In genomic region chr14:34568626-34569025, GRCm38 (mm10) we compare ENCODE assay signal across 22 mouse cellular contexts. TPM values are rescaled to one million over a fixed set of nuclear protein-coding genes. Genes with fewer than 3 reads are reported as not detected.
DNase-seq lines count a peak whose midpoint lies in the region; ATAC-seq lines count a peak whose summit lies in the region.
"Had no signal": no experiment of that assay in that cellular context is flagged by ENCODE, and none has a peak within 500 bp of the region (broad histone marks: within the 10 kb centered on the region; RNA-seq: fewer than 3 reads in every experiment).

No protein-coding gene starts in this region.

- 61% methylated on average over 4 of the region's 4 CpGs for WGBS in heart, embryonic 10.5 days
- WGBS in heart, embryonic 14.5 days, result 56% methylated on average over 4 of the region's 4 CpGs
- WGBS in embryonic facial prominence, embryonic 10.5 days, result 75% methylated on average over 4 of the region's 4 CpGs
- 57% methylated on average over 4 of the region's 4 CpGs for WGBS in heart, embryonic 16.5 days

- no peak overlapping the region for H3K4me2 ChIP-seq in heart, embryonic 14.5 days (ENCODE audit: low read length)
- no peak overlapping the region for H3K4me2 ChIP-seq in heart, embryonic 16.5 days (ENCODE audit: low read depth, low read length)

- H3K27ac ChIP-seq in heart, embryonic 10.5 days, result peak overlapping the region; percentile 72; the same call in 1 of the 2 replicates
- H3K27ac ChIP-seq in heart, embryonic 14.5 days (replicated peaks in 1 of 2; ENCODE audit: control insufficient read depth in 1 of 2, insufficient read depth in 1 of 2, low read depth in 2 of 2, low read length in 2 of 2), result peak overlapping the region; percentile 1 to 70; a peak in 2 of 4 replicates
- peak overlapping the region; percentile 35; the same call in 1 of the 2 replicates for H3K27ac ChIP-seq in embryonic facial prominence, embryonic 10.5 days (replicated peaks)
- H3K27ac ChIP-seq in heart, embryonic 16.5 days (ENCODE audit: low read length), result peak overlapping the region; percentile 81
- H3K27ac ChIP-seq: hindbrain, embryonic 10.5 days; hindbrain, embryonic 14.5 days; intestine, embryonic 15.5 days; kidney, embryonic 15.5 days had no signal

- H3K9ac ChIP-seq in heart, embryonic 14.5 days (ENCODE audit: low read length), result peak overlapping the region; percentile 64
- H3K9ac ChIP-seq in heart, embryonic 16.5 days (ENCODE audit: low read length), result peak overlapping the region; percentile 26; the same call in 1 of the 2 replicates
- H3K9ac ChIP-seq: hindbrain, embryonic 14.5 days; intestine, embryonic 15.5 days; kidney, embryonic 15.5 days had no signal

- H3K9me3 ChIP-seq in heart, embryonic 10.5 days, result no peaks in the 10 kb centered on the region
- H3K9me3 ChIP-seq in heart, embryonic 14.5 days (ENCODE audit: control insufficient read depth, low read length), result no peaks in the 10 kb centered on the region
- no peaks in the 10 kb centered on the region for H3K9me3 ChIP-seq in embryonic facial prominence, embryonic 10.5 days
- no peaks in the 10 kb centered on the region for H3K9me3 ChIP-seq in heart, embryonic 16.5 days (replicated peaks; ENCODE audit: control insufficient read depth, low read length)
- H3K9me3 ChIP-seq: hindbrain, embryonic 10.5 days; intestine, embryonic 15.5 days; kidney, embryonic 15.5 days had no signal

- H3K4me1 ChIP-seq in heart, embryonic 10.5 days, result peaks cover 81% of the 10 kb centered on the region
- H3K4me1 ChIP-seq in heart, embryonic 14.5 days (ENCODE audit: control insufficient read depth in 2 of 2, insufficient read depth in 2 of 2, low read length in 2 of 2), result peaks cover 74 to 94% of the 10 kb centered on the region in 2 experiments
- peaks cover 34% of the 10 kb centered on the region for H3K4me1 ChIP-seq in embryonic facial prominence, embryonic 10.5 days
- H3K4me1 ChIP-seq in heart, embryonic 16.5 days (ENCODE audit: control insufficient read depth, insufficient read depth, low read length), result peaks cover 84% of the 10 kb centered on the region

- no peak for ATAC-seq in heart, embryonic 14.5 days (ENCODE audit: insufficient number of reproducible peaks, insufficient read depth, low FRiP score, low read depth)
- no peak for ATAC-seq in heart, embryonic 16.5 days (replicated peaks; ENCODE audit: extremely low read depth, insufficient read depth, low FRiP score)
- ATAC-seq: forebrain, embryonic 14.5 days; intestine, embryonic 15.5 days had no signal

- no peaks in the 10 kb centered on the region for H3K27me3 ChIP-seq in heart, embryonic 10.5 days (ENCODE audit: insufficient read depth, poor library complexity, severe bottlenecking)
- H3K27me3 ChIP-seq in heart, embryonic 14.5 days (ENCODE audit: control insufficient read depth, insufficient read depth, low read length), result no peaks in the 10 kb centered on the region
- peaks cover 15% of the 10 kb centered on the region for H3K27me3 ChIP-seq in embryonic facial prominence, embryonic 10.5 days (replicated peaks; ENCODE audit: low read depth, poor library complexity, severe bottlenecking)
- H3K27me3 ChIP-seq in heart, embryonic 16.5 days (ENCODE audit: control insufficient read depth, insufficient read depth, low read length), result no peaks in the 10 kb centered on the region
- H3K27me3 ChIP-seq: intestine, embryonic 15.5 days had no signal

- peaks cover 2% of the 10 kb centered on the region; the same call in 1 of the 2 replicates for H3K36me3 ChIP-seq in heart, embryonic 10.5 days
- H3K36me3 ChIP-seq in heart, embryonic 14.5 days (ENCODE audit: control insufficient read depth, insufficient read depth, low read length), result peaks cover 20% of the 10 kb centered on the region
- no peaks in the 10 kb centered on the region for H3K36me3 ChIP-seq in embryonic facial prominence, embryonic 10.5 days (replicated peaks)
- H3K36me3 ChIP-seq in heart, embryonic 16.5 days (ENCODE audit: control insufficient read depth, insufficient read depth), result no peaks in the 10 kb centered on the region
- H3K36me3 ChIP-seq: hindbrain, embryonic 10.5 days; intestine, embryonic 15.5 days; kidney, embryonic 15.5 days had no signal

- DNase-seq in heart, embryonic 10.5 days (ENCODE audit: low spot score), result no peak
- DNase-seq in heart, postnatal 10 days, result no peak
- no peak for DNase-seq in heart, postnatal 36 days
- DNase-seq in embryonic facial prominence, embryonic 10.5 days (ENCODE audit: low spot score), result no peak
- no peak for DNase-seq in left cerebral cortex, adult 8-10 months (ENCODE audit: low spot score in 2 of 2)
- DNase-seq: adrenal gland, adult 2 months; adrenal gland, postnatal 25 days; cerebellum, adult 18-20 months; cerebellum, adult 9-11 months; cerebellum, postnatal 36 days; gastrocnemius, postnatal 10 days; kidney, adult 18-20 months had no signal

- no peak overlapping the region for H3K4me3 ChIP-seq in heart, embryonic 10.5 days
- H3K4me3 ChIP-seq in heart, embryonic 14.5 days (ENCODE audit: control insufficient read depth in 1 of 2, insufficient read depth in 1 of 2, low read depth in 1 of 2, low read length in 2 of 2), result no peak overlapping the region
- H3K4me3 ChIP-seq in embryonic facial prominence, embryonic 10.5 days, result no peak overlapping the region
- H3K4me3 ChIP-seq in heart, embryonic 16.5 days (ENCODE audit: low read length), result no peak overlapping the region
- H3K4me3 ChIP-seq: intestine, embryonic 15.5 days had no signal

- intact Hi-C loops in heart, postnatal 10 days (cut with DNase I), result no loop called here
- intact Hi-C loops in heart, postnatal 36 days (cut with DNase I), result loop anchor here (5.0 kb wide), 2 partner anchors 111 to 196 kb away; partner anchors contain the start of gene Sncg

RNA-seq across cellular contexts. Expression of gene Ldb3, which starts 19.9 kb away (rescaled TPM):
- polyA plus RNA-seq in heart, embryonic 10.5 days (2016; fragmentation: Nextera tagmentation; extraction: Ambion mirVana), result 136 and 219 TPM in 2 replicates
- 100 to 1,000 TPM; 879 to 920 TPM for total RNA-seq in heart, postnatal 10 days (2021)
- polyA plus RNA-seq in heart, embryonic 14.5 days (2014; fragmentation: Nextera tagmentation; extraction: Ambion mirVana), result 301 and 314 TPM in 2 replicates
- 100 to 1,000 TPM; 988 to 990 TPM for total RNA-seq in heart, postnatal 36 days (2021)
- 0.59 TPM in 1 of 2 replicates, not detected in the other for polyA plus RNA-seq in embryonic facial prominence, embryonic 10.5 days (2016; fragmentation: Nextera tagmentation; extraction: Ambion mirVana)
- polyA plus RNA-seq in heart, embryonic 16.5 days (2015; fragmentation: Nextera tagmentation; extraction: Ambion mirVana), result 356 and 369 TPM in 2 replicates
- total RNA-seq in left cerebral cortex, adult 8-10 months (2022), result 1 to 10 TPM; 4.8 to 5.4 (median 5.2) TPM

RNA-seq across cellular contexts. Expression of gene Opn4, which starts 31.3 kb away (rescaled TPM):
- 4.1 and 5.9 TPM in 2 replicates for polyA plus RNA-seq in heart, embryonic 10.5 days (2016; fragmentation: Nextera tagmentation; extraction: Ambion mirVana)
- 1 to 10 TPM; 2.0 to 2.3 TPM for total RNA-seq in heart, postnatal 10 days (2021)
- 5.0 and 5.2 TPM in 2 replicates for polyA plus RNA-seq in heart, embryonic 14.5 days (2014; fragmentation: Nextera tagmentation; extraction: Ambion mirVana)
- total RNA-seq in heart, postnatal 36 days (2021), result 1 to 10 TPM; 2.2 to 3.1 TPM
- 0.23 and 0.27 TPM in 2 replicates for polyA plus RNA-seq in embryonic facial prominence, embryonic 10.5 days (2016; fragmentation: Nextera tagmentation; extraction: Ambion mirVana)
- 6.8 and 8.5 TPM in 2 replicates for polyA plus RNA-seq in heart, embryonic 16.5 days (2015; fragmentation: Nextera tagmentation; extraction: Ambion mirVana)
- total RNA-seq in left cerebral cortex, adult 8-10 months (2022), result not detected
- total RNA-seq: adrenal gland, postnatal 25 days; gastrocnemius, postnatal 10 days had no signal
- polyA plus RNA-seq: forebrain, embryonic 14.5 days; hindbrain, embryonic 10.5 days; hindbrain, embryonic 14.5 days; intestine, embryonic 15.5 days had no signal

RNA-seq across cellular contexts. Expression of gene 9230112D13Rik, which starts 46.0 kb away (rescaled TPM):
- polyA plus RNA-seq in heart, embryonic 10.5 days (2016; fragmentation: Nextera tagmentation; extraction: Ambion mirVana), result not detected in 2 replicates
- total RNA-seq in heart, postnatal 10 days (2021), result not detected
- not detected in 2 replicates for polyA plus RNA-seq in heart, embryonic 14.5 days (2014; fragmentation: Nextera tagmentation; extraction: Ambion mirVana)
- total RNA-seq in heart, postnatal 36 days (2021), result not detected
- polyA plus RNA-seq in embryonic facial prominence, embryonic 10.5 days (2016; fragmentation: Nextera tagmentation; extraction: Ambion mirVana), result not detected in 2 replicates
- not detected in 2 replicates for polyA plus RNA-seq in heart, embryonic 16.5 days (2015; fragmentation: Nextera tagmentation; extraction: Ambion mirVana)
- not detected for total RNA-seq in left cerebral cortex, adult 8-10 months (2022)
- total RNA-seq: adrenal gland, adult 2 months; adrenal gland, postnatal 25 days; ES-E14; gastrocnemius, postnatal 10 days; gastrocnemius, postnatal 4 days had no signal
- polyA plus RNA-seq: adrenal gland, adult 2 months; embryonic facial prominence, embryonic 14.5 days; forebrain, embryonic 14.5 days; hindbrain, embryonic 10.5 days; hindbrain, embryonic 14.5 days; intestine, embryonic 15.5 days; kidney, embryonic 15.5 days had no signal

Comparison
In these comparisons a context has a peak if more than half of its experiments do, and no peak if none do; other contexts are left out.
1. RNA of gene Ldb3, which starts 19.9 kb away (polyA plus RNA-seq): 356 to 369 TPM in heart, embryonic 16.5 days, 301 to 314 TPM in heart, embryonic 14.5 days and 136 to 219 TPM in heart, embryonic 10.5 days; 0.59 TPM in embryonic facial prominence, embryonic 10.5 days; every median in the first group is over 10 times any median in the second.
2. Peak in every context shown above with its lines, with median percentiles within 50 percentile points of each other: H3K27ac ChIP-seq.